Mouse (Mus musculus) myocyte (in vitro differentiated cells): Measurements from ENCODE around the gene Akt2. TPM values are rescaled to one million over a fixed set of nuclear protein-coding genes. Genes with fewer than 3 reads are reported as not detected.

Experiments used
- H3K27me3 ChIP-seq: one replicate; pipeline ENCODE4 v1.6.1; 2011; ENCODE audit not compliant: control insufficient read depth, insufficient read depth, insufficient read length
- H3K36me3 ChIP-seq: one replicate; pipeline ENCODE4 v1.6.1; 2011; ENCODE audit not compliant: control insufficient read depth, insufficient read depth
- H3K4me2 ChIP-seq: one replicate; pipeline ENCODE4 v1.6.1; 2011; ENCODE audit warnings: low read depth, control low read depth
- H3K4me3 ChIP-seq: one replicate; pipeline ENCODE4 v1.5.1; 2011; ENCODE audit warnings: mild to moderate bottlenecking, control low read depth, moderate library complexity
- H3K79me2 ChIP-seq: one replicate; pipeline ENCODE4 v1.6.1; 2011; ENCODE audit not compliant: control insufficient read depth, insufficient read depth
- H3ac ChIP-seq: one replicate; pipeline ENCODE4 v1.6.1; 2011; ENCODE audit not compliant: control insufficient read depth, insufficient read length
- CEBPB ChIP-seq: IDR thresholded peaks from 2 replicates; pipeline ENCODE4 v1.6.1; 2011; ENCODE audit warnings: mild to moderate bottlenecking, moderate library complexity; ENCODE audit not compliant: poor library complexity, insufficient read depth, severe bottlenecking
- E2F4 ChIP-seq: IDR thresholded peaks from one replicate; pipeline ENCODE4 v1.6.1; 2011; ENCODE audit warnings: mild to moderate bottlenecking, control low read depth, moderate library complexity; ENCODE audit not compliant: insufficient read depth
- MAX ChIP-seq: IDR thresholded peaks from one replicate; pipeline ENCODE4 v1.6.1; 2011; ENCODE audit warnings: low read depth, mild to moderate bottlenecking, control low read depth
- MYOD1 ChIP-seq, 3 experiments: IDR thresholded peaks; one replicate each; pipeline ENCODE4 v1.6.1; 2011; ENCODE audit warnings: control low read depth in 2 of 3, low read depth in 2 of 3, mild to moderate bottlenecking in 2 of 3, moderate library complexity in 1 of 3; ENCODE audit not compliant: insufficient read length in 2 of 3, control insufficient read depth in 1 of 3
- MYOG ChIP-seq, 3 experiments: IDR thresholded peaks; one replicate each; pipeline ENCODE4 v1.6.1; 2011; ENCODE audit warnings: control low read depth in 2 of 3, low read depth in 2 of 3, mild to moderate bottlenecking in 2 of 3; ENCODE audit not compliant: insufficient read length in 2 of 3, control insufficient read depth in 1 of 3, insufficient read depth in 1 of 3
- POLR2A ChIP-seq: IDR thresholded peaks from one replicate; pipeline ENCODE4 v1.6.1; 2011; ENCODE audit warnings: low read depth, mild to moderate bottlenecking, control low read depth, moderate library complexity; ENCODE audit not compliant: insufficient read length
- POLR2AphosphoS2 ChIP-seq: IDR thresholded peaks from one replicate; pipeline ENCODE4 v1.6.1; 2011; ENCODE audit warnings: low read depth, control low read depth; ENCODE audit not compliant: insufficient read length
- REST ChIP-seq: IDR thresholded peaks from one replicate; pipeline ENCODE4 v1.6.1; 2011; ENCODE audit warnings: mild to moderate bottlenecking, control low read depth, moderate library complexity; ENCODE audit not compliant: insufficient read depth, insufficient read length
- SRF ChIP-seq: IDR thresholded peaks from one replicate; pipeline ENCODE4 v1.6.1; 2011; ENCODE audit warnings: low read depth; ENCODE audit not compliant: control insufficient read depth, insufficient read length
- TCF12 ChIP-seq: IDR thresholded peaks from one replicate; pipeline ENCODE4 v1.6.1; 2011; ENCODE audit warnings: mild to moderate bottlenecking, control low read depth; ENCODE audit not compliant: poor library complexity, insufficient read depth, severe bottlenecking
- TCF3 ChIP-seq: IDR thresholded peaks from one replicate; pipeline ENCODE4 v1.6.1; 2011; ENCODE audit warnings: low read depth, control low read depth; ENCODE audit not compliant: insufficient read length
- USF1 ChIP-seq: IDR thresholded peaks from one replicate; pipeline ENCODE4 v1.6.1; 2011; ENCODE audit warnings: low read depth, mild to moderate bottlenecking, control low read depth, moderate library complexity
- polyA plus RNA-seq: library from polyadenylated mRNA; unstranded; fragments of >200 nt; fragmentation: generic; extraction: Trizol; gene quantifications from one replicate; pipeline ENCODE4 v1.2.1, GENCODE M21; 2012; ENCODE audit warnings: missing spikeins

Gene Akt2
- polyA plus RNA-seq, 1 experiment = 343 TPM

DNA sequence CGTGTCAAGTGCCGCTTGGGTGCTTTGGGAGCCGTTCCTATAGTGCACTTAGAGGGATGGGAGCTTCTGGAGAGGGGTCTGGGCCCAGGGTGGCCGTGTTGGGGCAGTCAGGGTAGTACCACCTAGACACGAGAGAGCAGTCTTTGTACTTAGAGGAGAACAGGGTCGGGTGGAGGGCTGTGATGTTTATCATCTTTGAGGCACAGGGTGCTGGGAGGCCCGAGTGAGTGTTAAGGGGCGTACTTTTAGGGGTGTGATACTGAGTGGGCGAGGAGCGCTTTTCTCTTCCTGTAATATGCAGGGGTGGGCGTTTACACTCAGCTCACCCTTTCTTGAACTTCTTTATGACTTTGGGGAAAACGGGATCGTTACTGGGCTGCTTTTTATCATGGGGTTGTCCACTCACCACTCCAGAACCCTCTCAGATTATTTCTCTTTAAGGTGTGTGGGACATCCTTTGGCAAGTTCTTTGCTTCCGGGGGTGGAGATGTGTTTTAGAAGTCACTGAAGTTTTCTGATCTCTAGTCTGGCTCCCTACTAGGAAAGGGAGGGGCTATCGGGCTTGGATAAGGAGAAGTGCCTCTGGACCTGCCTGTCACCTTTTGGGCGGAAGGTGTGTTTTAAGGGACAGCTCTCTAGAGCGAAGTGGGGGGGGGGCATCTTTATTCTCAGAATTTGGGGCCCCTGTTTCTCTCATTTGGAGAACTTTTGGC is 1.0 kb downstream of the Akt2 start:
- H3ac ChIP-seq = peak overlapping the region; percentile 93
- H3K4me2 ChIP-seq = peak overlapping the region; percentile 86
- H3K79me2 ChIP-seq = peaks cover 53% of the 10 kb centered on the region
- no peaks in the 10 kb centered on the region for H3K36me3 ChIP-seq
- no peaks in the 10 kb centered on the region for H3K27me3 ChIP-seq
- TF ChIP-seq MYOD1 (IDR thresholded peaks at IDR 0.05; ENCODE audit: control insufficient read depth in 1 of 3, insufficient read length in 2 of 3, low read depth in 2 of 3) (no peak), TCF3 (no peak), MYOG (IDR thresholded peaks at IDR 0.05; ENCODE audit: control insufficient read depth in 1 of 3, insufficient read depth in 1 of 3, insufficient read length in 2 of 3, low read depth in 2 of 3) (no peak), SRF (no peak), CEBPB (no peak), TCF12 (no peak), POLR2AphosphoS2 (peak; percentile 18), USF1 (no peak), MAX (no peak), POLR2A (peak; percentile 1), REST (no peak), E2F4 (no peak)
- H3K4me3 ChIP-seq = peak overlapping the region; percentile 78

DNA sequence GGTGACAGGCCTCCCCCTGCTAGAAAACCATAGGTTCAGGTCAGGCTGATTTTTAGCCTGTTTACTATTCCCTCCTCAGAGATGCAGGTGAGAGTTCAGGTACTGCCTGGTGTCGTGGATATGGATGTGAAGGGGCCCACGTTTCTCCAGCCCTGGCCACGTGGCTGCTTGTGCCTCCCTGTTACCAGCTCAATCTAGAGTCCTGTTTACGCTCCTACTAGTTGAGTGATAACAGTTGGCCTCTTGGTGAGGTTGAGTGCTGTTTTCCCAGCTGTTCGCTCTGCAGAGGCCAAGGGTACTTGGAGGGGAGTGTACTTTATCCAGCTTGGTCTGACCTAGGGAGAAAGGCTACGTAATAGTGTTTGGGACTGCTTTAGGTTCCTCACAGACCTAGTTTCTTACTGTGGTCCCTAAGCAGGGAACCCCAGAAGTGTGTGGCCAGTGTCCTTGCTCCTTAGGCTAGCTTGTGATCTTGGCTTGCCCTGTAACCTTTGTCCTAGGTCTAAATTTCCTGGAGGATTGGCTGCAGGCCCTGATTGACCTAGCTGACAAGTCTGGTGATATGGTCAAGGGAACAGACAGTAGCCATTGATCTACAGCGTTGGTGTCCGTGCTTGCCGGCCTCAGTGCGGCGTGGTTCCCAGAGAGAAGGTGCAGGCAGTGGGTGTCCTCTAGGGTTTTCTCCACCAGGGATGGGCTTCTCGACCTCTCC is 1.7 kb downstream of the Akt2 start:
- Histone ChIP-seq H3K4me2 (peak overlapping the region; percentile 86), H3K27me3 (no peaks in the 10 kb centered on the region), H3K79me2 (peaks cover 61% of the 10 kb centered on the region), H3K4me3 (peak overlapping the region; percentile 78), H3K36me3 (no peaks in the 10 kb centered on the region), H3ac (peak overlapping the region; percentile 93)
- no peak for TF ChIP-seq REST
- TF ChIP-seq MYOD1 (IDR thresholded peaks at IDR 0.05; ENCODE audit: control insufficient read depth in 1 of 3, insufficient read length in 2 of 3, low read depth in 2 of 3) = peak; percentile 37 to 85 (median 40)
- peak in 2 of 3 experiments; percentile 74 to 82 for TF ChIP-seq MYOG (IDR thresholded peaks at IDR 0.05; ENCODE audit: control insufficient read depth in 1 of 3, insufficient read depth in 1 of 3, insufficient read length in 2 of 3, low read depth in 2 of 3)
- TF ChIP-seq POLR2A = peak; percentile 33

DNA sequence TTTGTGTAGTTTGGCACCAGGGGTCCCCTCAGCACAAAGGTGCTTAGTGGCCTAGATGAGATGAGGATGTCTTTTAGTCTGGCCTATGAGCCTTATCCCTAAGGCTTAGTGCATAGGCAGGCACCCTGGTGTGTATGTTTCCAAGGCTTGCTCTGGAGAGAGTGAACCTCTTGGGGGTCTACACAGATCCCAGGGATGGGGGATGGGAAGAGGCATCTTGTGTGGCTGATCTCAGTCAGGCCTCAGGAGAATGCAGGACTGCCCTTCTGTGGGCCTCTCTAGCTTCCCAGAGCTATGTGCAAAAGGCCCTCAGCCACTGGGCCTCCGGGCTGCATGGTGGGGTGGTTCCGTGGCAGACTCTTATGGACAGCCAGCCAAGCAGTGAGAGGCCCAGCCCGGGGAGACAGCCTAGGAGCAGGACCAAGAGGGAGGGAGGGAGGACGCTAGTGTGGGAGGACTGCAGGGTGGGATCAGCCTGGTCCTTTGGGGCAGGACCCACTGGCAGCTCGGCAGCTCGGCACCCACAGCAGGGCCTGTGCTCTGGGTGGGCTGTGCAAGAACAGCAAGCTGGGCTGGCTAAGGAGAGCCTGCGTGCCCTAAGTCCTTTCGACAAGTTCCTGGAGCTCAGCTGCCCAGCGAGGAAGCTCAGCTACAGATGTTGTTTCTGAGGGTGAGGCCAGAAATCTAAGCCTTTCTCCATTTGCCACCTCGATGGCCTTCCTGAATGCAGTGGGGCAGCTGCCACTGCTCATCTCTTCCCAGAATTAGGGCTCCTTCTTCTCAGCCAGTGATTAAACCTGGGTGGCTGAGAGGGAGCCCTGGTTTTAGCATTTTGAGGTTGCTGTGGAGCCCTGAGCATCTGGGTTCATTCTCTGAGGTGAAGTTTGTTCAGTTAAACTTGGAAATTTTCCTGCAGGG is 5.5 kb downstream of the Akt2 start:
- Histone ChIP-seq H3K4me2 (peak overlapping the region; percentile 69), H3K27me3 (no peaks in the 10 kb centered on the region), H3ac (no peak overlapping the region), H3K79me2 (peaks cover 97% of the 10 kb centered on the region), H3K4me3 (no peak overlapping the region), H3K36me3 (no peaks in the 10 kb centered on the region)
- TF ChIP-seq MYOD1 (IDR thresholded peaks at IDR 0.05; ENCODE audit: control insufficient read depth in 1 of 3, insufficient read length in 2 of 3, low read depth in 2 of 3) = peak; percentile 81 to 95 (median 90)
- no peak for TF ChIP-seq POLR2A
- TF ChIP-seq MAX = no peak
- no peak for TF ChIP-seq USF1
- no peak for TF ChIP-seq CEBPB
- no peak for TF ChIP-seq TCF12
- TF ChIP-seq TCF3 = no peak
- TF ChIP-seq REST = no peak
- TF ChIP-seq MYOG (IDR thresholded peaks at IDR 0.05; ENCODE audit: control insufficient read depth in 1 of 3, insufficient read depth in 1 of 3, insufficient read length in 2 of 3, low read depth in 2 of 3) = peak; percentile 11 to 84 (median 74)
- no peak for TF ChIP-seq POLR2AphosphoS2
- no peak for TF ChIP-seq E2F4

DNA sequence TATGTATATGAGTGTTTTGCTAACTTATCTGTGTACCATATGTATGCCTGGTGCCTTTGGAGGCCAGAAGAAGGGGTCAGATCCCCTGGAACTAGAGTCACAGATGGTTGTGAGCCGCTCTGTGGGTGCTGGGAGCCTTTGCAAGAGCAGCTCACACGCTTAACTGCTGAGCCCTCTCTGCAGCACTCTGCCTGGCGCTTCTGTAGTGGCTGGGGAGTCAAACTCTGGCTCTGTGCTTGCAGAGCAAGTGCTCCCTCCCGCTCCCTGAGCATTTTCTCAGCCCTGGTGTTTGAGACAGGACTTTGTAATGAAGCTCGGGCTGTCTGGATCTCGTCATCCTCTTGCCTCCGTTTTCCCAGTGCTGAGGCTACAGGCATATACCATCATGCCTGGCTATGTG is 6.7 kb downstream of the Akt2 start:
- Histone ChIP-seq H3K4me2 (peak overlapping the region; percentile 69), H3K79me2 (peaks cover 94% of the 10 kb centered on the region), H3ac (no peak overlapping the region), H3K36me3 (no peaks in the 10 kb centered on the region), H3K27me3 (no peaks in the 10 kb centered on the region), H3K4me3 (no peak overlapping the region)
- TF ChIP-seq E2F4 = no peak
- TF ChIP-seq MAX = no peak
- TF ChIP-seq CEBPB = no peak
- no peak for TF ChIP-seq POLR2AphosphoS2
- TF ChIP-seq POLR2A = no peak
- TF ChIP-seq MYOG (IDR thresholded peaks at IDR 0.05; ENCODE audit: control insufficient read depth in 1 of 3, insufficient read depth in 1 of 3, insufficient read length in 2 of 3, low read depth in 2 of 3) = no peak
- no peak for TF ChIP-seq MYOD1 (IDR thresholded peaks at IDR 0.05; ENCODE audit: control insufficient read depth in 1 of 3, insufficient read length in 2 of 3, low read depth in 2 of 3)
- TF ChIP-seq TCF3 = no peak
- TF ChIP-seq USF1 = no peak
- TF ChIP-seq TCF12 = no peak
- no peak for TF ChIP-seq REST
- TF ChIP-seq SRF = no peak
